Mouse (Mus musculus): ENCODE data around the gene Oprm1. TPM values are rescaled to one million over a fixed set of nuclear protein-coding genes. Genes with fewer than 3 reads are reported as not detected.

Oprm1 gene
- polyA plus RNA-seq, 1 experiment from 2014 or later: not detected

GRCm38 (mm10) chr10:6953115-6953514 lies 194.8 kb downstream of the Oprm1 start:
- no peak for TF ChIP-seq CTCF (IDR thresholded peaks at IDR 0.05; ENCODE audit: low read depth)
- Histone ChIP-seq H3K9me3 (ENCODE audit: low read depth, low read length) (no peaks in the 10 kb centered on the region), H3K36me3 (ENCODE audit: insufficient read depth) (no peaks in the 10 kb centered on the region), H3K27me3 (ENCODE audit: insufficient read depth, low read length) (no peaks in the 10 kb centered on the region), H3K4me1 (ENCODE audit: insufficient read depth) (no peaks in the 10 kb centered on the region), H3K9ac (no peak overlapping the region), H3K4me3 (ENCODE audit: low read depth, low read length) (no peak overlapping the region), H3K4me2 (no peak overlapping the region), H3K27ac (ENCODE audit: low read depth) (no peak overlapping the region)
- WGBS: 61% methylated on average over 1 of the region's 1 CpGs
- ATAC-seq (ENCODE audit: insufficient read depth) (no peak), DNase-seq (no peak)

GRCm38 (mm10) chr10:6954533-6954932 lies 196.2 kb downstream of the Oprm1 start:
- no peak for ATAC-seq (ENCODE audit: insufficient read depth)
- H3K9ac ChIP-seq: no peak overlapping the region
- no peak overlapping the region for H3K27ac ChIP-seq (ENCODE audit: low read depth)
- no peak overlapping the region for H3K4me3 ChIP-seq (ENCODE audit: low read depth, low read length)
- TF ChIP-seq CTCF (IDR thresholded peaks at IDR 0.05; ENCODE audit: low read depth): no peak
- H3K4me1 ChIP-seq (ENCODE audit: insufficient read depth): no peaks in the 10 kb centered on the region
- H3K36me3 ChIP-seq (ENCODE audit: insufficient read depth): no peaks in the 10 kb centered on the region
- no peaks in the 10 kb centered on the region for H3K9me3 ChIP-seq (ENCODE audit: low read depth, low read length)
- H3K27me3 ChIP-seq (ENCODE audit: insufficient read depth, low read length): no peaks in the 10 kb centered on the region
- DNase-seq: no peak
- H3K4me2 ChIP-seq: no peak overlapping the region

GRCm38 (mm10) chr10:6956357-6956756 lies 198.1 kb downstream of the Oprm1 start:
- no peak overlapping the region for H3K4me2 ChIP-seq
- no peaks in the 10 kb centered on the region for H3K9me3 ChIP-seq (ENCODE audit: low read depth, low read length)
- H3K9ac ChIP-seq: no peak overlapping the region
- no peaks in the 10 kb centered on the region for H3K4me1 ChIP-seq (ENCODE audit: insufficient read depth)
- no peaks in the 10 kb centered on the region for H3K36me3 ChIP-seq (ENCODE audit: insufficient read depth)
- no peaks in the 10 kb centered on the region for H3K27me3 ChIP-seq (ENCODE audit: insufficient read depth, low read length)
- ATAC-seq (ENCODE audit: insufficient read depth) (no peak), DNase-seq (no peak)
- H3K27ac ChIP-seq (ENCODE audit: low read depth): no peak overlapping the region
- H3K4me3 ChIP-seq (ENCODE audit: low read depth, low read length): no peak overlapping the region
- 85% methylated on average over 2 of the region's 2 CpGs for WGBS
- no peak for TF ChIP-seq CTCF (IDR thresholded peaks at IDR 0.05; ENCODE audit: low read depth)

GRCm38 (mm10) chr10:6958791-6959190 lies 200.5 kb downstream of the Oprm1 start:
- Histone ChIP-seq H3K4me3 (ENCODE audit: low read depth, low read length) (no peak overlapping the region), H3K36me3 (ENCODE audit: insufficient read depth) (no peaks in the 10 kb centered on the region), H3K27me3 (ENCODE audit: insufficient read depth, low read length) (no peaks in the 10 kb centered on the region), H3K27ac (ENCODE audit: low read depth) (no peak overlapping the region), H3K9ac (no peak overlapping the region), H3K9me3 (ENCODE audit: low read depth, low read length) (no peaks in the 10 kb centered on the region), H3K4me1 (ENCODE audit: insufficient read depth) (no peaks in the 10 kb centered on the region), H3K4me2 (no peak overlapping the region)
- DNase-seq (no peak), ATAC-seq (ENCODE audit: insufficient read depth) (no peak)
- 65% methylated on average over 5 of the region's 5 CpGs for WGBS
- no peak for TF ChIP-seq CTCF (IDR thresholded peaks at IDR 0.05; ENCODE audit: low read depth)

GRCm38 (mm10) chr10:6967588-6968242 lies 209.4 kb downstream of the Oprm1 start:
- H3K4me1 ChIP-seq (ENCODE audit: insufficient read depth): no peaks in the 10 kb centered on the region
- H3K4me3 ChIP-seq (ENCODE audit: low read depth, low read length): no peak overlapping the region
- no peak overlapping the region for H3K4me2 ChIP-seq
- no peak overlapping the region for H3K9ac ChIP-seq
- H3K36me3 ChIP-seq (ENCODE audit: insufficient read depth): no peaks in the 10 kb centered on the region
- no peak for TF ChIP-seq CTCF (IDR thresholded peaks at IDR 0.05; ENCODE audit: low read depth)
- no peak for ATAC-seq (ENCODE audit: insufficient read depth)
- WGBS: 80% methylated on average over 8 of the region's 8 CpGs
- no peaks in the 10 kb centered on the region for H3K27me3 ChIP-seq (ENCODE audit: insufficient read depth, low read length)
- no peaks in the 10 kb centered on the region for H3K9me3 ChIP-seq (ENCODE audit: low read depth, low read length)
- no peak for DNase-seq
- H3K27ac ChIP-seq (ENCODE audit: low read depth): no peak overlapping the region

GRCm38 (mm10) chr10:6968334-6968733 lies 210.0 kb downstream of the Oprm1 start:
- Histone ChIP-seq H3K4me1 (ENCODE audit: insufficient read depth) (no peaks in the 10 kb centered on the region), H3K4me2 (no peak overlapping the region), H3K27me3 (ENCODE audit: insufficient read depth, low read length) (no peaks in the 10 kb centered on the region), H3K4me3 (ENCODE audit: low read depth, low read length) (no peak overlapping the region), H3K9ac (no peak overlapping the region), H3K36me3 (ENCODE audit: insufficient read depth) (no peaks in the 10 kb centered on the region), H3K9me3 (ENCODE audit: low read depth, low read length) (no peaks in the 10 kb centered on the region), H3K27ac (ENCODE audit: low read depth) (no peak overlapping the region)
- ATAC-seq (ENCODE audit: insufficient read depth) (no peak), DNase-seq (peak; percentile 3)
- TF ChIP-seq CTCF (IDR thresholded peaks at IDR 0.05; ENCODE audit: low read depth): no peak
- WGBS: 50% methylated on average over 1 of the region's 1 CpGs

GRCm38 (mm10) chr10:6977843-6978242 lies 219.5 kb downstream of the Oprm1 start:
- Histone ChIP-seq H3K36me3 (ENCODE audit: insufficient read depth) (no peaks in the 10 kb centered on the region), H3K27ac (ENCODE audit: low read depth) (no peak overlapping the region), H3K27me3 (ENCODE audit: insufficient read depth, low read length) (no peaks in the 10 kb centered on the region), H3K4me3 (ENCODE audit: low read depth, low read length) (no peak overlapping the region), H3K9ac (no peak overlapping the region), H3K4me2 (no peak overlapping the region), H3K9me3 (ENCODE audit: low read depth, low read length) (no peaks in the 10 kb centered on the region), H3K4me1 (ENCODE audit: insufficient read depth) (no peaks in the 10 kb centered on the region)
- DNase-seq (no peak), ATAC-seq (ENCODE audit: insufficient read depth) (no peak)
- no peak for TF ChIP-seq CTCF (IDR thresholded peaks at IDR 0.05; ENCODE audit: low read depth)
- 75% methylated on average over 2 of the region's 2 CpGs for WGBS

Data from lung, embryonic 14.5 days (tissue).